Mouse (Mus musculus): ENCODE data around the gene Marcks.

GRCm38 (mm10) chr10:37141621-37142020, 2.9 kb upstream of the Marcks start:
- TF ChIP-seq POLR2A (IDR thresholded peaks at IDR 0.05; ENCODE audit: insufficient read depth, low read depth, low read length) = no peak
- no peak for TF ChIP-seq CTCF (IDR thresholded peaks at IDR 0.05; ENCODE audit: insufficient read depth, low read depth, low read length)
